Mouse (Mus musculus) 3134 (cell line): ENCODE measurements at regions not wholly inside any gene's neighbourhood (a gene's known extent, or its start where the extent isn't known, plus 50 kb on each side); places are given as distances from the start of the nearest gene placed in this dataset.

Source experiments
- DNase-seq: peaks from one replicate; pipeline ENCODE4 v3.0.0-alpha.2; 2011; ENCODE audit warnings: low spot score; ENCODE audit not compliant: insufficient read length; ENCODE audit errors: extremely low read depth

- no peak for DNase-seq
These were observed 60.4 kb upstream of the Sulf2 start for GRCm38 (mm10) chr2:166215610-166216511.

GRCm38 (mm10) chr2:166215191-166215590 is 59.7 kb upstream of the Sulf2 start:
- no peak for DNase-seq

- no peak for DNase-seq
These were observed 51.7 kb upstream of the Sulf2 start for GRCm38 (mm10) chr2:166207145-166207508.

- peak; percentile 30 for DNase-seq
These were observed 51.1 kb upstream of the Sulf2 start for GRCm38 (mm10) chr2:166206396-166207144.
